Mouse (Mus musculus) urinary bladder, postnatal 14 days (tissue): ENCODE measurements at regions not wholly inside any gene's neighbourhood (a gene's known extent, or its start where the extent isn't known, plus 50 kb on each side); places are given as distances from the start of the nearest gene placed in this dataset.

Experiments used
- DNase-seq: peaks from one replicate; pipeline ENCODE4 v3.0.0; 2021; ENCODE audit warnings: low spot score

GRCm38 (mm10) chr3:120898258-120898657 lies 273.2 kb downstream of the Rwdd3 start:
- no peak for DNase-seq

GRCm38 (mm10) chr3:120897758-120898157 lies 273.7 kb downstream of the Rwdd3 start:
- no peak for DNase-seq

GRCm38 (mm10) chr3:120897221-120897620 lies 274.3 kb downstream of the Rwdd3 start:
- DNase-seq: no peak

GRCm38 (mm10) chr3:120886063-120886841 lies 285.2 kb downstream of the Rwdd3 start:
- no peak for DNase-seq

GRCm38 (mm10) chr3:120885401-120885800 lies 286.1 kb downstream of the Rwdd3 start:
- DNase-seq: no peak

- no peak for DNase-seq
Measured at GRCm38 (mm10) chr3:120884189-120884588, 287.3 kb downstream of the Rwdd3 start.

- no peak for DNase-seq
Measured at GRCm38 (mm10) chr3:120883650-120884049, 287.8 kb downstream of the Rwdd3 start.

GRCm38 (mm10) chr3:120879409-120879808 lies 292.1 kb downstream of the Rwdd3 start:
- no peak for DNase-seq

GRCm38 (mm10) chr3:120875740-120876139 lies 295.8 kb downstream of the Rwdd3 start:
- no peak for DNase-seq

GRCm38 (mm10) chr3:120865036-120865435 lies 306.5 kb downstream of the Rwdd3 start:
- DNase-seq: no peak

GRCm38 (mm10) chr3:120861641-120862040 lies 309.9 kb downstream of the Rwdd3 start:
- DNase-seq: no peak

GRCm38 (mm10) chr3:120858281-120858680 lies 313.2 kb downstream of the Rwdd3 start:
- no peak for DNase-seq

- no peak for DNase-seq
Measured at GRCm38 (mm10) chr3:120854322-120854721, 317.2 kb downstream of the Rwdd3 start.

- DNase-seq: no peak
Measured at GRCm38 (mm10) chr3:120843623-120844022, 327.9 kb downstream of the Rwdd3 start.

- no peak for DNase-seq
Measured at GRCm38 (mm10) chr3:120823536-120823935, 348.0 kb downstream of the Rwdd3 start.

GRCm38 (mm10) chr3:120811901-120812300 lies 359.6 kb downstream of the Rwdd3 start:
- no peak for DNase-seq

- DNase-seq: no peak
Measured at GRCm38 (mm10) chr3:120810527-120810926, 361.0 kb downstream of the Rwdd3 start.

GRCm38 (mm10) chr3:120810048-120810447 lies 361.4 kb downstream of the Rwdd3 start:
- DNase-seq: no peak

GRCm38 (mm10) chr3:120786659-120787058 lies 384.8 kb downstream of the Rwdd3 start:
- DNase-seq: no peak

- no peak for DNase-seq
Measured at GRCm38 (mm10) chr3:120781486-120781885, 390.0 kb downstream of the Rwdd3 start.

- DNase-seq: no peak
Measured at GRCm38 (mm10) chr3:120779091-120779490, 392.4 kb downstream of the Rwdd3 start.

GRCm38 (mm10) chr3:120774951-120775350 lies 396.5 kb downstream of the Rwdd3 start:
- DNase-seq: no peak

GRCm38 (mm10) chr3:120761681-120762080 lies 409.8 kb downstream of the Rwdd3 start:
- DNase-seq: no peak

GRCm38 (mm10) chr3:120761223-120761622 lies 410.3 kb downstream of the Rwdd3 start:
- DNase-seq: no peak
